Mouse (Mus musculus): ENCODE results near the gene Paip2b. TPM values are rescaled to one million over a fixed set of nuclear protein-coding genes. Genes with fewer than 3 reads are reported as not detected.
A peak's percentile ranks its signal among the peaks of the same experiment; 100 is the strongest.

Paip2b gene
- total and polyA plus RNA-seq, 2 experiments from 2014 or later = 28.6 to 75.0 TPM

DNA sequence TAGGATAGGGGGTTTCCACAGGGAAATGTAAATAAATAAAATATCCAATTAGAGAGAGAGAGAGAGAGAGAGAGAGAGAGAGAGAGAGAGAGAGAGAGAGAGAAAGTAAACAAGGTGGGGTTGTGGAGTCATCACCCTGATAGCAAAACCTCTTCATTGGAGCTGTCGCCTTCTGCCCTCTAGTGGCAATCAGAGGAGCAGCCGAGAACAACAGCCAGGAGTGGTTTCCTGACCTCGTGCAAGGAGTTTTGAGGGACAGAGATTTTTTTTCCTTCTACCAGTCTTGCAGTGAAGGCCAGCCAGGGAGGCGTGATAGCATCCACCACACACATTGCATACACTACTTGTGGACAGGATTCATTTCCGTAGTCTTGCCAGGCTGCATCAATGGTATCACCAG, 52.5 kb downstream of the Paip2b start:
- no peak overlapping the region for H3K9ac ChIP-seq
- DNase-seq (peak; percentile 50), ATAC-seq (no peak)
- TF ChIP-seq CTCF (IDR thresholded peaks at IDR 0.05; ENCODE audit: low read depth) = peak; percentile 78
- H3K4me3 ChIP-seq (ENCODE audit: low read depth, low read length) = no peak overlapping the region
- H3K27ac ChIP-seq (ENCODE audit: low read depth, low read length) = no peak overlapping the region
- WGBS = 8% methylated on average over 5 of the region's 5 CpGs
- H3K4me2 ChIP-seq (ENCODE audit: low read depth) = no peak overlapping the region
- H3K9me3 ChIP-seq (ENCODE audit: low read length) = no peaks in the 10 kb centered on the region
- peaks cover 7% of the 10 kb centered on the region; the same call in 1 of the 2 replicates for H3K4me1 ChIP-seq (ENCODE audit: insufficient read depth)
- no peaks in the 10 kb centered on the region for H3K27me3 ChIP-seq (ENCODE audit: insufficient read depth, low read length)
- H3K36me3 ChIP-seq (ENCODE audit: insufficient read depth) = no peaks in the 10 kb centered on the region

DNA sequence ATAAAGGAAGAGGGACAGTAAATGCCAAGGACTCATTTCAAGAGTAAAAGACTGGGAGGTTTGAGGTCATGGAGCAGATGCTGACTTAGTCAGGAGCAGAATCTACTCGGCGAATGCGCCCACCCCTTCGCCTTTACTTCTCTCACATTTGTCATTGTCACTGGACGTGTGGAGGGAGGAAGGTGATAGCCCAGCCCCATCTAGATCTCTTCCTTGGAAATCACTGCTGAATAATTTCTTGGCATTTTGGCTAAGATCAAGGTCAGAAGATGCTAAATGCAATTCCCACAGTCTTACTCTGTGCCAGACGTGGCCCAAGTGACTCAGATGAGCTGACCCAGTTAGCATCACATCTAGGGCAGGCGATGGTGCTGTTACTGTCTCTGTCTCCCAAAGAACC, 53.2 kb downstream of the Paip2b start:
- WGBS = 91% methylated on average over 7 of the region's 7 CpGs
- no peak for DNase-seq
- no peak for TF ChIP-seq CTCF (IDR thresholded peaks at IDR 0.05; ENCODE audit: low read depth)

DNA sequence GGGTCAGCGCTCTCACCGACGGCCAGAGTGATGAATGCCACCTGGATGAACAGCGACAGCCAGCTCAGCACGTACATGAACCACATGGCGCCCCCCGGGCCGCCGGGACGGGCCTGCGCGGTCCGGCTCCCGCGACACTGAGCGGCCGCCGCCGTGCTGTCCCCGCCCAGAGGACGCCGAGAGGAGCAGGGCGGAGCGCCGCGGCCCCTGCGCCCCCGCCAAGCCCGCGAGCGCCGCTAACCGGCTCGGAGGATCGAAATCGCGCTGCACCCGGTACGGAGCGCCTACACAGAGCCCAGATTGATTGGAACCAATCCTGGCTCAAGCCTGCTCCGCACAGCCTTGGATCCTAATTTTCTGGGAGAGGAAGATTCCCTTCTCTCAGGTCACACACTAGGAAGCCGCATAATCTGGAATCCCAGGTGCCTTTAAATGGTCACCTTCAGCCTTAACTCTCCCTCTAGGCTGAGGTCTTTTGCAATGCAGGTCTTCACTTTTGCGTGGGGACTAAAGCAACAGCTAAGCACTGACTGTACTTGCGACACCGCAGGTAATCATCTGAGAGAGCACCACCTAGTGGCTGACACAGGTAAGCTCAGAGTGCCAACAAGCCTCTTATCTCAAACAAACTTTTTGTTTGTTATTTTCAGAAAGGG, 55.8 kb downstream of the Paip2b start, which contains the start of gene Tex261:
Gene Tex261 (minus strand): TSS at position 176 of the 656 bp plus-strand sequence.
- H3K9ac ChIP-seq = peak within 1 kb of the TSS; percentile 86
- DNase-seq (peak; percentile 94), ATAC-seq (peak; percentile 99)
- no peaks in the 10 kb centered on the region for H3K27me3 ChIP-seq (ENCODE audit: insufficient read depth, low read length)
- H3K27ac ChIP-seq (ENCODE audit: low read depth, low read length) = peak within 1 kb of the TSS; percentile 76
- H3K4me3 ChIP-seq (ENCODE audit: low read depth, low read length) = peak within 1 kb of the TSS; percentile 95
- WGBS = under 1% methylated on average over 45 of the region's 45 CpGs
- H3K4me2 ChIP-seq (ENCODE audit: low read depth) = peak within 1 kb of the TSS; percentile 88
- no peaks in the 10 kb centered on the region for H3K9me3 ChIP-seq (ENCODE audit: low read length)
- TF ChIP-seq CTCF (IDR thresholded peaks at IDR 0.05; ENCODE audit: low read depth) = peak; percentile 75
- peaks cover 9% of the 10 kb centered on the region; the same call in 1 of the 2 replicates for H3K4me1 ChIP-seq (ENCODE audit: insufficient read depth)
- peaks cover 9% of the 10 kb centered on the region for H3K36me3 ChIP-seq (ENCODE audit: insufficient read depth)

More for the DNA sequence above, 53.2 kb downstream of the Paip2b start:
- H3K36me3 ChIP-seq (ENCODE audit: insufficient read depth) = no peaks in the 10 kb centered on the region
- no peak overlapping the region for H3K4me3 ChIP-seq (ENCODE audit: low read depth, low read length)
- H3K27me3 ChIP-seq (ENCODE audit: insufficient read depth, low read length) = no peaks in the 10 kb centered on the region
- no peak overlapping the region for H3K4me2 ChIP-seq (ENCODE audit: low read depth)
- ATAC-seq = no peak
- no peaks in the 10 kb centered on the region for H3K9me3 ChIP-seq (ENCODE audit: low read length)
- no peak overlapping the region for H3K27ac ChIP-seq (ENCODE audit: low read depth, low read length)
- peaks cover 9% of the 10 kb centered on the region; the same call in 1 of the 2 replicates for H3K4me1 ChIP-seq (ENCODE audit: insufficient read depth)
- no peak overlapping the region for H3K9ac ChIP-seq

DNA sequence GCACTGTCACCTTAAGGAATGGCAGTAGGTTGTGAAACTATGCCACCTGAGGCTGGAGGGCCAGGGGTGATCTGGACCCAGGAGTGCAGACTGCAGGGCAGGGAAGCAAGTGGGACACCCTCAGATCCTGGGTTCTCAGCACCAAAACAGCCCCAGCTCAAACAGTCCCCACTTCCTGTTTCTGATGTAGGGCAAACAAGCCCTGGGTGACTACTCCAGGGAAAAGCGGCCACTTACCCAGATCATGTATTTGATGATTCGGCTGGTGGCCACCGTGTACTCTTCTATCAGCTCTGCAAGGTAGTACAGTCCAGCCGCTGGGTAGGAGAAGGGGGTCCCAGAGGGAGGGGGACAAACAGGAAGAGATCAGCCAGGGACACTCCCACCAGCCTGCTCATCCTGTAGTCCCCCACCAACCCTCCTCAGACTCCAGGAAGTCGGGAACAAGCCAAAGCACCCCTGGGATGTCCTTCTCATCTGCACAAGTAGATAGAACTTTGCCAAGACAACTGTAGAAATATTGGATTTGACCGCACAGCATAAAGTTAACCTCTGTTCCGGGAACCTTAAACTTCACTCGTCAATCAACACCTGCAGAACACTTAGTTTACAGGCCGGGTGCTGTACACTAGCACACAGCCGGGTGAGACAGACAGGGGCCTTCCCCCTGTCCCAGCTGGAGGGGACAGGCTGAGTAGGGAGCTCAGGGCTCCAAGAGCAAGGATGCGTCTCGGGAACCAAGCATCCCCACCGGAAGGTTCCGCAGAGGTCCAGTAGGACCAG, 56.6 kb downstream of the Paip2b start:
- Histone ChIP-seq H3K27me3 (ENCODE audit: insufficient read depth, low read length) (no peaks in the 10 kb centered on the region), H3K4me3 (ENCODE audit: low read depth, low read length) (peak overlapping the region; percentile 95), H3K9me3 (ENCODE audit: low read length) (no peaks in the 10 kb centered on the region), H3K27ac (ENCODE audit: low read depth, low read length) (peak overlapping the region; percentile 76), H3K4me1 (ENCODE audit: insufficient read depth) (peaks cover 9% of the 10 kb centered on the region; the same call in 1 of the 2 replicates), H3K36me3 (ENCODE audit: insufficient read depth) (peaks cover 13% of the 10 kb centered on the region), H3K4me2 (ENCODE audit: low read depth) (peak overlapping the region; percentile 88), H3K9ac (peak overlapping the region; percentile 86)
- DNase-seq = peak; percentile 29
- peak; percentile 30 for ATAC-seq
- TF ChIP-seq CTCF (IDR thresholded peaks at IDR 0.05; ENCODE audit: low read depth) = no peak
- WGBS = 2% methylated on average over 14 of the region's 14 CpGs

DNA sequence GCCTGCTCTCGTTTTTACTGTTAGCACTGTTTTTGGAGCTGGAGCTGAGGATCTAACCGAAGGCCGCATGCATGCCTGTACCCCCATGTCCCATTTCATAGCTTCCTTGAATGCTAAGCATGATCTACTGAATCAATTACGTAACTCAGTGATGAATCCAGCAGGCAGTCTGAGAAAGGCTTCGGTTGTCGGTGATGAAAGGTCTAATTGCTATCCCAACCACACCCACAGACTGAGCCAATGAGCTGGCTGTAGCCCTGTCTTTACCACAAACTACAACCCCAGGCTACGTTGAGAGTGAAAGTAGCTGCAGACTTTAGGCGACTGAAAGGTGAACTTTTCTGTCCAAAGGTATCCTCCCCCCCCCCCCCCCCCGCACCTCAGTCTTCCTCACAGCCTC, 57.4 kb downstream of the Paip2b start:
- Histone ChIP-seq H3K4me1 (ENCODE audit: insufficient read depth) (peaks cover 9% of the 10 kb centered on the region; the same call in 1 of the 2 replicates), H3K4me2 (ENCODE audit: low read depth) (peak overlapping the region; percentile 88), H3K36me3 (ENCODE audit: insufficient read depth) (peaks cover 18% of the 10 kb centered on the region), H3K9ac (no peak overlapping the region), H3K27me3 (ENCODE audit: insufficient read depth, low read length) (no peaks in the 10 kb centered on the region), H3K27ac (ENCODE audit: low read depth, low read length) (no peak overlapping the region), H3K4me3 (ENCODE audit: low read depth, low read length) (no peak overlapping the region), H3K9me3 (ENCODE audit: low read length) (no peaks in the 10 kb centered on the region)
- WGBS = 60% methylated on average over 9 of the region's 9 CpGs
- ATAC-seq (no peak), DNase-seq (no peak)
- no peak for TF ChIP-seq CTCF (IDR thresholded peaks at IDR 0.05; ENCODE audit: low read depth)

DNA sequence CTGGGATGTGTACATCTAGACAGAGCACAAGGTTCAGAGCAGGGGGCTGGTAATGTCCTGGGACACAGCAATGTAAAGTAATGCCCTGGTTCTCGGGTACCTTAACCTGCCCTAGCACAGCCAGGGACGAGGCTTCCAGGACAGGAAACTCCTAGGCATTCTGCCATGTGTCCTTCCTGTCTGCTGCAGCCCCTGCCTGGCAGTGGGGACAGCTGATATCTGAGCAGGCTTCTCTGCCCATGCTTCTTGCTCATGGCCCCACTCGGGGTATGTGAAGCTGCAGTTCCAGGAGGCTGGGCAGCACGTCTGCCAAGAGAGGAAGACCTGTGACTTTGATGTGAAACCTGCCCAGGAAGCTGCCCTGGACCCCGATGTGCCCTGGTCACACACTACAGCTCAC, 63.1 kb downstream of the Paip2b start:
- H3K9ac ChIP-seq = no peak overlapping the region
- H3K4me2 ChIP-seq (ENCODE audit: low read depth) = no peak overlapping the region
- no peaks in the 10 kb centered on the region for H3K4me1 ChIP-seq (ENCODE audit: insufficient read depth)
- DNase-seq = no peak
- H3K4me3 ChIP-seq (ENCODE audit: low read depth, low read length) = no peak overlapping the region
- WGBS = 89% methylated on average over 5 of the region's 5 CpGs
- peaks cover 30% of the 10 kb centered on the region for H3K36me3 ChIP-seq (ENCODE audit: insufficient read depth)
- no peaks in the 10 kb centered on the region for H3K9me3 ChIP-seq (ENCODE audit: low read length)
- no peak for TF ChIP-seq CTCF (IDR thresholded peaks at IDR 0.05; ENCODE audit: low read depth)
- H3K27me3 ChIP-seq (ENCODE audit: insufficient read depth, low read length) = peaks cover 8% of the 10 kb centered on the region
- ATAC-seq = no peak
- H3K27ac ChIP-seq (ENCODE audit: low read depth, low read length) = no peak overlapping the region

DNA sequence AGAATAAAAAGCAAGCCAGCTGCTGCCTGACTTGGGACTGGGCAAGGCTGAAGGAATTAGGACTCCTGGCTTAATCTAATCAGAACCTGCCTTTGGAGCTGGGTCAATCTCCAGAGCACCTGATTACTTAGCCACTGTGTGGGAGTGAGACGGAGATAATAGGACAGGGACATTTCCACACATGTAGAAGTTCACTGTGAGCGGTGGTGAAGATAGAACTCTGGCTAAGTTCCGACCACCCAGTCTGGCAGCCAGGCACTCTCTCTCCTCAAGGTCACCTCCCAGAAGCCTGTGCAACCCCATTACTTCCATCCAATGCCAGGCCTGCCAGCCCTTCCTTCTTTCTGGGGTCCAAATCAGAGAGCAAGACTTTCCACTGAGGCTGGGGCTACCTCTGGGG, 64.6 kb downstream of the Paip2b start:
- Histone ChIP-seq H3K4me2 (ENCODE audit: low read depth) (no peak overlapping the region), H3K9me3 (ENCODE audit: low read length) (no peaks in the 10 kb centered on the region), H3K4me1 (ENCODE audit: insufficient read depth) (0 out of 2 replicates have a peak, but pooled peaks cover 2% of the 10 kb centered on the region), H3K27ac (ENCODE audit: low read depth, low read length) (no peak overlapping the region), H3K4me3 (ENCODE audit: low read depth, low read length) (no peak overlapping the region), H3K9ac (no peak overlapping the region), H3K36me3 (ENCODE audit: insufficient read depth) (peaks cover 30% of the 10 kb centered on the region), H3K27me3 (ENCODE audit: insufficient read depth, low read length) (peaks cover 17% of the 10 kb centered on the region)
- 95% methylated on average over 3 of the region's 3 CpGs for WGBS
- no peak for TF ChIP-seq CTCF (IDR thresholded peaks at IDR 0.05; ENCODE audit: low read depth)
- no peak for ATAC-seq
- no peak for DNase-seq

Data from forebrain, postnatal 0 days (tissue).